Mouse (Mus musculus) lung, adult 2 months (tissue): ENCODE results near the gene Nprl3.

Source experiments
- CTCF ChIP-seq: fragments of 200-500 bp; IDR thresholded peaks from 2 replicates; pipeline ENCODE4 v1.5.1; 2011; ENCODE audit warnings: mild to moderate bottlenecking, low read length, control low read depth; ENCODE audit not compliant: insufficient read depth
- POLR2A ChIP-seq: fragments of 200-500 bp; IDR thresholded peaks from 2 replicates; pipeline ENCODE4 v1.6.1; 2011; ENCODE audit warnings: low read depth, mild to moderate bottlenecking, control low read depth, low read length, borderline replicate concordance; ENCODE audit errors: extremely low read depth

GRCm38 (mm10) chr11:32195867-32196540 lies 71.5 kb downstream of the Nprl3 start:
- TF ChIP-seq POLR2A (no peak), CTCF (no peak)
